Mouse (Mus musculus) thymus, adult 2 months (tissue): ENCODE results near the gene Cecr2.

ENCODE experiments used
- CTCF ChIP-seq: fragments of 200-500 bp; IDR thresholded peaks from 2 replicates; pipeline ENCODE4 v1.5.1; 2012; ENCODE audit warnings: mild to moderate bottlenecking, control low read depth, low read length, moderate library complexity, borderline replicate concordance; ENCODE audit not compliant: control insufficient read depth, poor library complexity, insufficient read depth; ENCODE audit errors: extremely low read depth
- POLR2A ChIP-seq: fragments of 200-500 bp; IDR thresholded peaks from 2 replicates; pipeline ENCODE4 v1.6.1; 2012; ENCODE audit warnings: mild to moderate bottlenecking, low read length, control low read depth, moderate library complexity; ENCODE audit not compliant: control insufficient read depth, poor library complexity, insufficient read depth; ENCODE audit errors: extremely low read depth

GRCm38 (mm10) chr6:120806999-120807737, 141.0 kb downstream of the Cecr2 start:
- no peak for TF ChIP-seq POLR2A
- no peak for TF ChIP-seq CTCF
